Mouse (Mus musculus): ENCODE data around the gene Chrnb1.
A peak's percentile ranks its signal among the peaks of the same experiment; 100 is the strongest.

The Chrnb1 gene

DNA sequence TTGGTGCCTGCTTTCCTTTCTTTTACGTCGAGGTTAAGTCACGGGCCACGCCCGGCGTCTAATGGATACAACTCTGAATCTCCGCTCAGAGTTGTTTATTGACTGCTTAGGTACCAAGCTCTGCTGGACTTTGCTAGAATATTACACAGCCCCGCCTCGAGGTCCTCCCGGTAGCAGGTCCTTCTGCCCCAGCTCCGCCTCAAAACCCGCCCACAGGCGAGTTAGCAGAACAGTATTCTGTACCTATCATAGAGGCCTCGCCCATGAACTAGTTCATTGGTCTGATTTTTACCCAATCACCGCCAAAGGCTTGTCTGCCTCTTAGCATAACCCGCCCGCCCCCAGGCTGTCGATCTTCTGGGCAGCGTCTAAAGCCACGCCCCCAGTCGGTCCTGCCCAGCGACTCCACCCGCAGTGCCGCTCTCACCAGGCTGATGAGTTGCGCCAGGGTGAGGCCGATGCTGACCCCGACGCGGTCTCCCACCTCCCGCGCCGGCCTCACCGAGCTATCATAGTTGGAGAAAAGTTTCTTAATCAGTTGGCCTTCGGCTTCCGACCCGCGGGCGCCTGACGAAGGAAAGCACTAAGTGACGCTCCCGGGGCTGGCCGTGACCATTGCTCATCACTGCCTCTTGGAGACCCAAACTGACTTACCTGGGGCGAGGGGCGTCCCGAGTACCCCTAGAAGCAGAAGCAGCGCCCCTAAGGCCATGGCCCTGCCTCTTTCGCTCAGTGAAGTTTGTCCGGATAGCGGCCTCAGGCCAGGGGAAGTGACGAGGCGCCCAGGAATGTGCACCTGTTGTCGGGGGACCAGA is at the start of gene Chrnb1:
TSS of gene Chrnb1 (minus strand) at position 776 of the 815 bp plus-strand sequence.
- DNase-seq (ENCODE audit: low spot score) = peak; percentile 97

DNA sequence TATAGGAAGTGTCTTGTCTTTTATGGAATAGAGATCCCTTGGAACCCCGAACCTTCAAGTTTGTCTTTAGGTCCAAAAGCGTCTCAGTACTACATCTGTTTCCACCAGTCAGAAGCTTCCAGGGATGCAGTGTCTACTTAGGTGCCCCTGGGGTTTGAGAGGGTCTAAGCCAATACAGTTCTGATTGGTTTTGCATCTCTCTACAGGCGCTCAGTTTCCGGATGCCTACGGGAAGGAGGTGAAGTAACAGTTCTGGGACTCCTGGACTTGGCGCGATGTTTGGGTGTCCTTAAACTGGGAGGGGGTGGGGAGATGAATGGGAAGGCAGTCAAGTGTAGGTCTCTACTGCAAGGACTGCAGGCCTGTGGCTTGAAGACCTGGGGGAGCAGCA is 43.0 kb upstream of the Chrnb1 start:
- no peak for DNase-seq (ENCODE audit: low spot score)

DNA sequence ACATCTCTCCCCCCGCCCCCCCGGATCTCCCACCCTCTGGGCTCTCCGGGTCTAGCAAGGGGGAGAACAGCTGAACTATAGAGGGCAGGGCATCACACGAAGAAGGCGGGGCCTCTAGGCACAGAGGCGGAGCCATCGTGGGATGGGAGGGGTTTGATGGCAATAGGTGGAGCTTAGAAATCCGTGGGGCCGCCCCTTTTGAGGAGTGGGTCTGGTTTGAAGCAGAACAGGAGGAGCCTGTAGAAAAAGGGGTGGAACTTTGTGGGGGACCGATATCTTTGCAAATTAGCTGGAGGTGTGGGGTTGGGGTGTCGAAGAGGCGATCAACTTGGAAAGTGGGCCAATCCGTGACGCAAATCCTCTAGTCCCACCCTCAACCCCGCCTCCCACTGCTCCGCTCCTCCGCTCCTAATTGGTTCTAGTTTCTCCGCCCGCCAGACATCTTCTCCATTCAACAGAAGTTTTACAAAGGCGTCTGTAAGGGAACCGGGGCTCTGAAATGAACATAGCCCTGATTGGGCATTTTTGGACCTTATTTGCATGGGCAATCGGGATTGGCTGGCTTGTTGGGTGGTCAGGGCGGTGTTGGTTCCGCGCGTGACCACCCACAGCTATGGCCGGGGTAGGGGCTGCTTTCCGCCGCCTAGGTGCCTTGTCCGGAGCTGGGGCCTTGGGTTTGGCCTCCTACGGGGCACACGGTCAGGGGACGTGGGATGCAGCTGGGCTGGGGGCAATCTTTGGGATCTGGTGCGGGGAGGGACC is 42.4 kb upstream of the Chrnb1 start, which contains the start of gene Tmem256:
TSS of gene Tmem256 (plus strand) at position 563 of the 762 bp plus-strand sequence.
- DNase-seq (ENCODE audit: low spot score) = peak; percentile 94

DNA sequence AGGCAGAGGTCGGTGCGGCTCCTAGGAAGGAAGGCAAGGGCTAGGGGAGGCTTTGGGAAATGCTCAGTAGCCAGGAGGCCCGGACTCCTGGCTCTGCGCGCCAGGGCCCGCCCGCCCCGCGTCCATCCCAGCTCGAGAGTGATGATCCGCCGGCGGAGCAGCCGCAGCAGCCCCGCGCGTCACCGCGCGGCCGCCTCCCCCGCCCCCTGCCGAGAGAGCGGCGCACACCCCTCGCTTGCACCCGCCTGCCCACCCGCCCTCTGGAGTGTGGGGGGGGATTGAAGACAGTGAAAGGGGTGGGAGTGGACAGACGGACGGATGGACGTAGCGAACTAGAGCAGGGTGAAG is 41.8 kb upstream of the Chrnb1 start, which contains the start of gene Nlgn2:
TSS of gene Nlgn2 (minus strand) at position 181 of the 348 bp plus-strand sequence.
- DNase-seq (ENCODE audit: low spot score) = no peak

DNA sequence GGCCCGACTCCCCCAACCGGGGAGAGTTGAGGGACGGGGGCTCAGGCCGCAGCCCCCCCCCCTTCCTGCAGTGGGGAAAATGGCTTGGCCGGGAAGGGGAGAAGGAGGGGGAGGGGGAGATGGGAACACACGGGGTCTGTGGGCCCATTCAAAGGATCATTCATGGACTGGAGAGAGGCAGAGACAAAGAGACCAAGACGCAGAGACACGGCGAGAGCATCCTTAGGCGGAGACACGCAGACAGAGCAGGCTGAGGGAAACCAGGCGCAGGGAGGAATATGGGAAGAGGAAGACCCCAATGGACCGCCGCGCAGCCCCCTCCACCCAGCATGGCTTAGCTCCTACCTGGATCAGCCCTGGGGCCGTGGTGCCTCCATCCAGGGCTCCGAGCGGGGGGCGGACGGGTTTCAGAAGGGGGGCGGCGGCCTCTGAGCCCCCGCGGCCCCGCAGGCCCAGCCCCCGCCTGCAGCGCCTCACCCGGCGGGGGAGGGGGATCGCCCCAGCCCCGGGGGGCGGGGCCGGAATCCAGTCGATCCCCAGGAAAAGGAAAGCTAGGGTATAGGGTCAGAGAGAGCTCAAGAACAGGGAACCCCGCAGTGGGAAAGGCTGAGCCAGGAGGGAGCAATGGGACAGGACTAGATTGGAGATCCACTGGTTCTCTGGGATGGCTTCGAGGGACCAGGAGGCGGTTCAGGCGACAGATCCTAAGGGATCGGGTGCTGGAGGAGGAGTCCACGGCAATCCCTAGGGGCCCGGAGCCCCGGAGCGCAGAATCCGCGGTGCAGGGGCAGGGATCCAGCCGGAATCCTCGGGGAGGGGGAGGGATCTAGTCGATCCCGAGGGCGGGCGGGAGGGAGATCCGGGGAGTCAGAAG is 41.2 kb upstream of the Chrnb1 start:
- DNase-seq (ENCODE audit: low spot score) = peak; percentile 41

DNA sequence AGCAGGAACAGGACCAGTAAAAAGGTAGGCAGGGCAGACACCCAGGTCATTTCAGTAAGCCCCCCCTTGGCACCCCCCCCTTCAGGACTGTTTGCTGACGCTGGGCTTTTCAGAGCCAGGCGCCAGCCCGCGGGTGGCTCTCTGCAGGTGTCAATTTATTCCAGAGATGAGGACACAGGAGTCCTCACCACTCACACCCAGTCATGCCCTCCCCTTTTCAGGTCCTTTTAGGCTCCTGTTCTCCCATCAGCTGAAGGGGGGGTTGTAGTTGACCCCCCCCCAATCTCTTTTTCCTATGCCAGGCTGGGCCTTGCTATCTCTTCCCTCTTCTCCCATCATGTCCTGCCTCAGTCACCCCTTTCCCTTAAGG is 40.2 kb upstream of the Chrnb1 start:
- no peak for DNase-seq (ENCODE audit: low spot score)

DNA sequence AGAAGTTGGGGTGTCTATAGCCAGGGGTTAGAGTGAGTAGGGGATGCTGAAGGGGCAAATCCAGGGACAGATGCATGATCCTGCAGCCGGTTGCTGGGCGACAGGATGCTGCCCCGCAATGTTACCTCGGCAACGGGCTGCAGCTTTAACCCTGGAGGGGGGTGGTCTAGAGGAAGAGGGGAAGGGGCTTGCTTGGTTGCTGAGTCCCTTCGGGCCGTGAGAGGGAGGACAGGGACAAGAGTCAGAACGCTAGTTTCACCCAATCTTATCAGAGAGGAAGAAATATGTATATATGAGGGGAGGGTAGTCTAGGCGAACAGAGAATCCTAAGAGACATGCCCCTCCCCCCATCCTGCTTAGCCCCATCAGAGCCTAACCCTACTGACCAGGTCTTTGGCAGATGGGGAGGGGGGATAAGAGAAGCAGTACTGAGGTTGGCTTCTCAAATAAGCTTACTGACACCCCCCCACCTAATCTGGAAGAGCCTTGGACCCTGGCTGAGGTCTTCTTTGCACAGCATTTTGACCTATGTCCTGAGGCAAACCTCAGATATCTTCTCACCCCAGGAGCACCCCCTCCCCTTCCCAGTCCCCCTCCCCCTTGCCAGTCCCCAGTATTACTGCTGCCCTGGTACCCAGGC is 39.7 kb upstream of the Chrnb1 start:
- DNase-seq (ENCODE audit: low spot score) = no peak

DNA sequence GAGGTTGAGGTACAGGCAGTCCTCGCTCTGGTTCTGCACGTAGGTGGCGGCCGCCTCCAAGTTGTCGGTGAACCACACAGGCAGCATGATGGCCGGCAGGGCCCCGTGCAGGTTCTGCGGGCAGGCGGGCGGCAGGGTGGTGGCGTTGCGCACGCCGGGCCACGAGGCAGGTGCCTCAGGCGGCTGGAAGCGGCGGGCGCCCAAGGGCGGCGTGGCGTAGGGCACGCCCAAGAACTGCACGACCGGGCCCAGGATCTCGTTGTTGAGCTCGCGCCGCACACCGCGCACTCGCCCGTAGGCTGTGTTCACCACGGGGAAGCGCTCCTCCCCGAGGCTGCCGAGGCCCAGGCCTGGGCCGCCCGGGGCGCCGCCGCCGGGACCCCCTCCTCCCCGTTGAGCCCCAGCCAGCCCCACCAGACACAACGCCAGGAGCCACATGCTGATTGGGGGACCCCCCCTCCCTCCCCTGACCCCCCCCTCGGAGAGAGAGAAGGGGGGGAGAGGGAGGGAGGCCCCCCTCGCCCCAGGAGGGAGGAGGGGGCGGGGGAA is 38.3 kb upstream of the Chrnb1 start:
- peak; percentile 65 for DNase-seq (ENCODE audit: low spot score)

DNA sequence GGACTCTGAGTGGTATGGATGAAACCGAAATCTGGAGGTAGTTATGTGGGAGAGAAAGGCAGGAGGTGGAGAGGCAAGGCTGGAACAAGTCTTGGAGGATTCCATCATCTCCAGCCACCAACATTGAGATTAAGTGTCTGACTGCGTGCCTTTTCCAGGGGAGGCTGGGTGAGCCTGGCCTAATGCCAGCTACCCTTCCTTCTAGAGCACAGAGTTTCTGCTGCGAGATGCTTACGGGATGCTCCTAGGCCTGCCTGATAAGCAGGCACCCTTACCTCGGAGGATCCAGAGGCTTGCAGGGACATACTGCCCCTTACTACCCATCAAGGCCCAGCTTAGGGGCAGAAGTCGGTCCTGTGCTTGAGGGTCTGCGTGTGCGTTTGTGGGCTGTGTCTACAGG is 37.8 kb upstream of the Chrnb1 start:
- DNase-seq (ENCODE audit: low spot score) = no peak

DNA sequence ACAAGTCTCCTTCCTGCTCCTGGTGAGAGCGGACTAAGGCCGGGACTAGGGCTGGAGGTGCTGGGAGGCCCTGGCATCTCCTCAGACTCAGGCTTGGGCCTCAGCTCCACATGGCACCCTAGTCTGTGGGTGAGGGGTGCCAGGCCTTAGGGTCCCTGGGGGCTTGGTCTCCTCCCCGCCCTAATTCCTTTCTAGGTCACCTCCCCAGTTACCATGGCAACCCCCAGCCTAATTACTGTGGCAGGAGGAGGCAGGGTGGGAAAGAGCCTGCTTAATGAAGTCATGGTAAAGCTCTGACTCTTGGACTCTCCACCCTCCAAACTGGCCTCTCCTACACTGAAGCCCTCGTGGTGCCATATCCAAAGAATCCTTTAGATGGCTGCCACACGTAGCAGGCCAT is 33.1 kb upstream of the Chrnb1 start:
- no peak for DNase-seq (ENCODE audit: low spot score)

DNA sequence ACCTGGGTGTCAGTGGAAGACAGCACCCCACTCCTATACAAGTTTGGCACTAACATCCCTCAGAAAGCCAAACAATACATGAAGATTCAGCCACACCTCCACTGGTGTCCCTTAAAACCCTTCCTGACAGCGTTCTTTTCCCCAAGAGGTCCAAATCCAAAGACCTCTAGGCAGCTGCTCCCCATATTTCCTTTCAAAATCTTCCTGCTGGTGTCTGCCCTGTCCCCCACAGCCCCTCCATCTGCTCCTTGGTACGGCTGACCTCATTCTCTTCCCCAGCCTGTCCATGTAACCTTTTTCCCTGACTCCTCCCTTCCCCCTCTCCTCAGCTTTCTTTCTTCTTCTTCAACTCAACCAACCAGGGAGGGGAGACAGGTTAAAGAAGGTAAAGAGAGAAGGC is 27.7 kb upstream of the Chrnb1 start:
- no peak for DNase-seq (ENCODE audit: low spot score)

DNA sequence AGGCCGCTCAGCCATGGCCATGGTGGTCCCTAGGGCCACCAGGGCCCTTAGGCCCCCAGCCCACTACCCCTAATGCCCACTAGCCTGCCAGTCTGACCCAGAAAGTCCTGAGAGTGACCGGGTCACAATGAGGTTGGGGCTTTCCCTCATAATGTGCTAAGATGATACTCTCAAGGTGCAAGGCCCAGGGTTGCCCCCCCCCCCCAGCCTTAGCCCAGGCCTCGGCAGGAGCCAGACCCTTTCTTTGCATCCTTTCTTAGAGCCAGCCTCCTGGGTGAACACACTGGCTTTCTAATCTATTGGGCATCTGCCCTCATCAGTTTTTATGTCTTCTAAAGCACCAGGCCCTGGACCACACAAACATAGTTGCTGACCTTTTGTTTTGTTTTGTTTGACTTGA is 26.3 kb upstream of the Chrnb1 start, which contains the start of gene Spem1:
TSS of gene Spem1 (minus strand) at position 101 of the 400 bp plus-strand sequence.
- no peak for DNase-seq (ENCODE audit: low spot score)

DNA sequence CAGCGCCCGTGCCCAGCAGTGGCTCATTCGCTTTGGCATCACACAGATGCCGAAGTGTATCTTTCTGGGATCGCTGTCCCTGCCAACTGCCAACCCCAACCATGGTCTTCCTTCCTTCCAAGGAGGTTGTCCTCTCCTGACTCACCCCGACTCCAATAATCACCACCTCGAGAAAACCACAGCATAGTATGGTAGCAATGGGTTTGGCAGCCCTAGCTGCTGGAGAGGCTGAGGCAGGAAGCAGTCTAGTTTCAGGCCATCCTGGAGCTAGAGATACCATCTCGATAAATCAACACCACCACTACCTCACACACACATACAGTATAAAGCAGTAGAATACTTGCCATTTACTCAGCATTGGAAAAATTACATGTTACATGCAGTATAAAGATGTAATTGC is 23.1 kb upstream of the Chrnb1 start:
- no peak for DNase-seq (ENCODE audit: low spot score)

DNA sequence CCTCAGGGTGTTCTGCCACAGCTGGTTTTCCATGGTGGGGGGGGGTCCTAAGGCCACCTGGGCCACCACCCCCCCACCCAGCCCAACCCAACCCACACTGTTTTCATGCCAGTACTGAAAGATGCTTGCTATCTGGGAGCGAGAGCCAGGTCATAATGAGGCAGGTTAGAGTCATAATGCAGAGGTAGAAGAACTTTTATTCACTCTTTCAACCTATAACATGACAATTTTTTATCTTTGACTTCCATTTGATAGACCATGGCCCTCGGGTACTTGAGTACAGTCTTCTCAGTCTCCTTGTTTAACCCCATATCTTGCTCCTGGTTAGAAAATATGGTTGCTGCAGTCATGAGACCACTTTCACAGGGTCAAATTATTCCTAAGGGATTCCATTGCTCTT is 22.6 kb upstream of the Chrnb1 start, which contains the start of gene Spem2:
TSS of gene Spem2 (minus strand) at position 101 of the 400 bp plus-strand sequence.
- DNase-seq (ENCODE audit: low spot score) = no peak

DNA sequence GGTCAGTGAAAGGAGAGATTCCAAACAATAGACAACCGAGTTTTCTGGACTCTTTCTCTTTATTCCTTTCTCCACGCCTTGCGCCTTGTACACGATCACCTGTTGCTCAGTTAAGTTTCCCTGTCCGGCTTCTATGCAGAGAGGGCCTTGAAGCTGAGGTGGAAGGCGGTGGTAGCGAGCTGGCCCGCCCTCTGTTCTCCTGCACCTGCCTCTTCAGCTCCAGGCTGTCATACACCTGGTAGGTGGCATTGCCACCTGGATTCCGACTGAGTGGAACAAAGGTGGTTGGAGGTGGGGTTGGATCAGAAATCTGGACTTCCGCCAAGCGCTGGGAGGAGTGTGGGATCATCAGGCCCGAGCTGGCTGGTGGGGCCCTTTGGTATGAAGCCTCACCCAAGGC is 20.8 kb upstream of the Chrnb1 start:
- DNase-seq (ENCODE audit: low spot score) = no peak

DNA sequence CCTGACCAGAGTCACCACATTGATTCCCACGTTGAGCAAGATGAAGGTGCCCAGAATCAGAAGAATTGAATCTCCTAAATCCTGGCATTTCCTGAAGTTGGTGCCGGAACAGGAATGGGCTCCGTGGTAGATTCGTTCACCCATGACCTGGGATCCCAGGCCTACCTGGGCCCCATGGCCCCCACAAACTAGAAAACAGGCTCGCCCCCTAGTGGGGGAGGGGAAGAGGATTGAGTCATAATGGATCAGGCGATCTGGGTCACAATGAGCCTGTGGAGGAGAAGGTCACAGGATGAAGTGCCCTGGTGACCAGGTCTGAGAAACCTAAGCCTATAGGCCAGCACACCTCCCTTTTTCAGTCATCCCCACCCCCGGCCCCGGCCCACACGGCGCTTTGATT is 19.4 kb upstream of the Chrnb1 start, which contains the start of gene Gm39566:
TSS of gene Gm39566 (minus strand) at position 144 of the 400 bp plus-strand sequence.
- no peak for DNase-seq (ENCODE audit: low spot score)

DNA sequence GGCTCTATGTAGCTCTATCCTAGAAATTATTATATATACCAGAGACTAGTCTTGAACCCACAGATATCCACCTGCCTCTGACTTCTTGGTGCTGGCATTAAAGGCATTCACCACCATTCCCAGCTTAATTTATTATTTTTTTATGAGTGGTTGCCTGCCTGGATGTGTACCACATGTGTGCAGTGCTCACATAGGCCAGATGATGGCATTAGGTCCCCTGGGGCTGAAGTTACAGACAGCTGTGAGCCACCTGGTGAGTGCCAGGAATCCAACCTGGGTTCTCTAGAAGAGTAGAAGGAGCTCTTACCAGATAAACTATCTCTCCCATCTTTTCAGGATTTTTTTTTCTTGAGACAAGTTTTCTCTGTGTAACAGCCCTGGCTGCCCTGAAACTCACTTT is 14.5 kb upstream of the Chrnb1 start:
- DNase-seq (ENCODE audit: low spot score) = no peak

DNA sequence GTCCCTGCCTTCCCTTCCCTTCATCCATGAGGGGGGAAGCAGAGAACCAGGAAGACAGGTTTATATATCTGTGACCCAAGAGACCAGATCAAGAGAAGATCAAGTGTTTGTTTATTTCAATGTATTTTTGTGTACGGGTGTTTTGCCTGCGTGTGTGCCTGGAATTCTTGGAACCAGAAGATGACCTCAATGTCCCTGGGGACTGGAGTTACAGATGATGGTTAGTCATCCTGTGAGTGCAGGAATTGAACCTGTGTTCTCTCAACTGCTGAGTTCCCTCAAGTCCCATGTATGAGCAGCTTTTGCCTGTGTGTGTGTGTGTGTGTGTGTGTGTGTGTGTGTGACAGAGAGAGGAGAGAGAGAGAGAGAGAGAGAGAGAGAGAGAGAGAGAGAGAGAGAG is 11.9 kb upstream of the Chrnb1 start:
- DNase-seq (ENCODE audit: low spot score) = no peak

DNA sequence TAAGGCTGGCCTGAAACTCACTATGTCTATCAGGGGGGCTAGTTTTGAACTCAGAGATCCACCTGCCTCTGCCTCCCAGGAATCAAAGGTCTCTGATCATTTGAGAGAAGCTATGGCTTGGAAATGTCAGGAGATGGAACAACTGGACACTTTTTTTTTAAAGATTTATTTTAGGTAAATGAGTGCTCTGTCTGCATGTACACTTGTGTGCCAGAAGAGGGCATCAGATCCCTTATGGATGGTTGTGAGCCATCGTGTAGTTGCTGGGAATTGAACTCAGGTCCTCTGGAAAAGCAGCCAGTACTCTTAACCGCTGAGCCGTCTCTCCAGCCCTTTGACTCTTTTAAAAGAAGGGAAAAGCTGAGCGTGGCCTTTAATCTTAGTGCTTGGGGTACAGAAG is 10.6 kb upstream of the Chrnb1 start:
- DNase-seq (ENCODE audit: low spot score) = no peak

DNA sequence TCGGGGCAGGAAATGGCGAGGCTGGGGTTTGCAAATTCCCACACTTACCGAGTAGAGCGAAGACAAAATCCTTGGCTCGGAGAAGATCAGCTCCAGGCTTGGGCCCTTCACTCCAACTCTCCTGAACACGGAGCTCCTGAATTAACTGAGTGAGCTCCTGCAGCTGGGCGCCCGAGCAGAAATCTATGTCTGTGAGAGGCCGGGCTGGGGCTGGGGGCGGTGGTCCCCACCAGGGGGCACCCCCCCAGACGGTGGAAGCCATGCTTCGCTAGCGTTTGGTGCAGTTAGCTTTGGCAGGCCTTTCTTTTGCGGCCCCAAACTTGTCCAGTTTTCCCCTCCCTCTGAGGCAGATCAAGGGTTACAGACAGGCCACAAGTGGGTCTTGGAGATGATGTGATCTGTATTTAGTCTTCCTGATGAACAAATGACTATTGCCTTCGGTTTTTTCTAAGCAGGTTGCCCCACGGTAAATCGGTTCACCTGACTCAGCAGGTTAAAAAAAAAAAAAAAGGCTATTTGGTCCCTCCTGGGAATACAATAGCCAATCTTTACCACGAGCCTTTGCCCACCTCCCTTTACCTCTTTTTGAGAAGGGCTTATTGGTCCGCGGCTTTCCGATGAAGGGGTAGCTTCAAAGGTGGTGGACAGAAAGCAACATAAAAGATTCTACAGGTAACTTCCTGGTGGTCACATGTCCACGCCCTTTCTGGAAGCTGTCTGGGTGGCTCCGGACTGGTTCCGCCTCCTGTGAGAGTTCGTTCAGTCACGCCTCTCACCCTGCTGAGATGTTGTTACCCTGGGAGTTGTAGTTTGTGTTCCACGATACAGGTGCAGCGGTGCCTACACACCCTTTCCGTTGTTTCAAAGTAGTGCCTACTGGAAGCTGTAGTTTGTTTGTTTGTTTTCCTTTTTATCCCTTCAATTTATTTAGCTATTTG is 9.5 kb upstream of the Chrnb1 start, which contains the start of gene Tmem102:
TSS of gene Tmem102 (minus strand) at position 653 of the 938 bp plus-strand sequence.
- peak; percentile 53 for DNase-seq (ENCODE audit: low spot score)
